Mouse (Mus musculus) thymus, postnatal 14 days (tissue): ENCODE results near the gene Trip10.

Experiments
- DNase-seq: peaks from one replicate; pipeline ENCODE4 v3.0.0; 2021

The Trip10 gene

DNA sequence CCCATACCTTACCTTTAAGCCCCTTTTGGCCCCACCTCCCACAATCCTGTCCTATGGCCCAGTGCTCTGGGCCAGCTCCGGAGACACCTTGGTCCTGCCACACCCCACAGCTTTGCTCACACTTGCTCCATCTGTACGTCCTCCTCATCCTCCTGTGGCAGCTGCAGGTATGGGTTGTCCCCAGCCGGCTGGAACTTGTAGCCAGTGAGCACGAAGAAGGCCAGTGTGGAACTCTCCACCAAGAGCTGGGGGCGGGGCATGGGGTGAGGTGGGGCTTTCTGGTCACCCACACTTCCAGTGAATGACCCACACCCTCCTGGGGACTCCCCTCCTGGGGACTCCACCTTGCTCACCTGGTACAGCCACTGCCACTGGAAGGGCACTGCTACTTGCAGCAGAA is 13.5 kb upstream of the Trip10 start:
- no peak for DNase-seq

GRCm38 (mm10) chr17:57237181-57237580 is 12.1 kb upstream of the Trip10 start:
- DNase-seq = no peak

DNA sequence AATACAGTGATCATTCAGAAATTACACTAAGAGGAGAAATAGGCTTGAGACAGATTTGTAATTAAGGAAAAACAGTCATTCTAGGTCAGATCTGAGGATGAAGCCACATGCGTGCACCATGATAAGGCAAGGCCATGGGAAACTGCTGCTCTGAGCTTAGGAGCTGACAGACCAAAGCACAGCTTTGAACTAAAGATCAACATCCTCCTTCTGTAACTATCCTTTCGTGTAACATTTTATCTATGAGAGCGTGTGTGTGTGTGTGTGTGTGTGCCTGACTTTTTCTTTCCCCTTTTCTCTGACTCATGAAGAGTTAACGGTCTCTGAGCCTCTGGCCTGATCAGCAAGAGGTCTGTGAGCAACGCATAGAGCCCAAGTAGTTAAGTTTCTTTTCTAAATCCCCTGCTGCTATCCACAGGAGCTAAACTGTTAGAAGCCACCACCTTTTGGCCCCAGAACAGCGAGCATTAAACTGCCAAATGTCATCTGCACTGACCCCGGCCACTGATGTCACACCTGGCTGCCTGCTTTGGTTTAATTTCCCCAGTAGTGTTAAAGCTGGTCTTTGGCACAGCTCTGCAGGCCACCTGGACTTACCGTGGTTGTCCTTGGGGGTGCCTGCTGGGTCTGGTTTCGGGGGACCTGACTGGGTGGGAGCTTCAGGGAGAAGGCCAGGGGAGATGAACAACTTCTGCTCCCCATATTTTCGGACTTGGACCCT is 5.4 kb upstream of the Trip10 start:
- no peak for DNase-seq

DNA sequence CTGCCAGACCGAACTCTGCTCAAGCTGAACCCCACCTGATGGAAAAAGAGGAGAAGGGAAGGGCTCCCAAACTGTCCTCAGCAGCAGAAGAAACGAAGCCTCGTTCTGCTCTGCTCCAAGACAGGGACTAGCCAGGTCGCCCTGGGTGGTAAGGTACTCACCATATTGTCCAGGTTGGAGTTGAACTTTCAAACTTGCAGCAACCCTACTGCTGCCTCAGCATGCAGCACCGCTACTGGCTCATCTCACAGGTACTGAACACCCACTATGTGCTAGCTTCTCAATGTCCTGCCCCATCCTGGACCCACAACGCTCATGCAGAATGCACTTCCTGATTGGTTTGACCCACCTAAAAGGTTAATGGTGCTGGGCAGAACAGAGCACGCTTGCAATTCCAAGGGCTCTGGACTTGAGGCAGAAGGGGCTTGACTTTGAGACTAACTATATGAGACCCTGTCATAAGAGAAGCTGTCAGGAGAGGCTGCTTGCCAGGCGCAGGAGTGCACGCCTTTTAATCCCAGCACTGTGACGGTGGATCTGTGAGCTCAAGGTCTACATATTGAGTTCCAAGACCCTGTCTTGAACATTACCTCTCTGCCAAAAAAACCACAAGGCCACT is 3.8 kb upstream of the Trip10 start:
- no peak for DNase-seq

- peak; percentile 38 for DNase-seq
Observed at GRCm38 (mm10) chr17:57246663-57247392, 2.4 kb upstream of the Trip10 start.

DNA sequence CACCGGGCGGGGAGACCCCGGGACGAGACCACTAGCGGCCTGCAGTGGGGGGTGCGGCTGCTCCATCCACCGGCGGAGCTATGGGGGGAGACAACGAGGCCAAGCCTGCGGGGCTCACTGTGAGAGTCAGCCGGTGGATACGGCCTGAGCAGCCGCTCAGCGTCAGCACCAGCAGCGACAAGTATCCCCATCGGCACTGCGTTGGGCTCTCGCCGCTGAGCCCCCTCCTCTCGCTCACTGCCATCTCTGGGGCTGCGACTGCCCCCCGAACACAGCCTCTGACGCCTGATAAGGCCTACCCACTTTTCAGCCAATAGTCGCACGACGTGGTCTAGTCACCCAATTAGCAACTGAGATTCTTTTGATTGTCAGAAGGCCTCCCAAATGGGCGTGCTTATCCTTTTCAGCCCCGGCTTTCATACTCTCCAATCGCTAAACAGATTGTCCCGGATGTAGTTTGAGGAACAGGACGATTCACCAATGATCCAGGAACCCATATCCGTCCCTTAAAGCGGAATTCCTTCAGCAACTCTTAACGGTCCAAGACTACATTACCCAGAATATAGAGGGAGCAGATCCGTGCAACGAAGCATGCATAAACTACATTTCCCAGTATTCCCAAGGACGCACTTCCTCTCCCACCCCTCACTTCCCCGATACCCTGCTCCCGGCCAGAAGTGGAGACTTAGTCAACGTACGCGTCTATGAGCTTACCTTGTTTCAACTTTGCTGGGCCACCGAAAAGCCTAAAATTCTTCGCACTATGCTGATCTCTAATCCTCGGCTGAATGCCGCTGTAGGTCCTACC is 1.7 kb upstream of the Trip10 start:
- peak; percentile 91 for DNase-seq

GRCm38 (mm10) chr17:57248201-57248699 is 1.0 kb upstream of the Trip10 start, which contains the start of gene Gpr108:
Gpr108 (minus strand) TSS chr17:57248446.
- peak; percentile 94 for DNase-seq

GRCm38 (mm10) chr17:57248771-57249170 is 484 bp upstream of the Trip10 start:
- peak; percentile 43 for DNase-seq

GRCm38 (mm10) chr17:57250461-57251160 is 1.4 kb downstream of the Trip10 start:
- DNase-seq = peak; percentile 37

GRCm38 (mm10) chr17:57251431-57251830 is 2.2 kb downstream of the Trip10 start:
- DNase-seq = no peak

DNA sequence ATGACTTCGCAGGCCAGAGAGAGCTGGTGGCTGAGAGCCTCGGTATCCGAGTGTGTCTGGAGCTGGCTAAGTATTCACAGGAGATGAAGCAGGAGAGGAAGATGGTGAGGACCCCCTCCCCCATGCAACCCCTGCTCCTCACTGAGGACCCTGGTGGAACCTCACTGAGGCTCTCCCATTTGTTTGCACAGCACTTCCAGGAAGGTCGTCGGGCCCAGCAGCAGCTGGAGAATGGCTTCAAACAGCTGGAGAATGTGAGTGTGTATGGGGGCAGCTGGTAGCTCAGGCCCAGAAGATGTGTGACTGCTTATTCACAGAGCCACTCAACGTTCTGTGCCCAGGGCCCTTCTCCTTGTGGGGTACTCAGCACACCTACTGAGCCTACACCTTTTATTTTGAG is 4.1 kb downstream of the Trip10 start:
- DNase-seq = no peak

DNA sequence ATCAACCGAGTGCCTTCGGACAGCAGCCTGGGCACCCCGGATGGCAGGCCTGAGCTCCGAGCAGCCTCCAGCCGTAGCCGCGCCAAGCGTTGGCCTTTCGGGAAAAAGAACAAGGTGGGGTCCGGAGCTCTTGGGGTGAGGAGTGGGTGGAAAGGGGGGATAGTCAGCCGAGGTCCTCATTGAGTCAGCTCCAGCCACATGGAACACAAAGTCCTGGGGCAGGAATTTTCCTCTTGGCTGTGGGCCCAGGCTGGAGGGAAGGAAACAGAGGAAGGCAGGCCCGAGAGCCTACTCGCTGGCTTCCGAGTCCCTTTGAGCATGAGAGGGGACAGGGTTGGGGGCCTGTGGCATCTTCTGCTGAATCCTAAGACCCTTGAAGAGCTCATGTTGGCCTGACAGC is 6.1 kb downstream of the Trip10 start:
- DNase-seq = no peak

DNA sequence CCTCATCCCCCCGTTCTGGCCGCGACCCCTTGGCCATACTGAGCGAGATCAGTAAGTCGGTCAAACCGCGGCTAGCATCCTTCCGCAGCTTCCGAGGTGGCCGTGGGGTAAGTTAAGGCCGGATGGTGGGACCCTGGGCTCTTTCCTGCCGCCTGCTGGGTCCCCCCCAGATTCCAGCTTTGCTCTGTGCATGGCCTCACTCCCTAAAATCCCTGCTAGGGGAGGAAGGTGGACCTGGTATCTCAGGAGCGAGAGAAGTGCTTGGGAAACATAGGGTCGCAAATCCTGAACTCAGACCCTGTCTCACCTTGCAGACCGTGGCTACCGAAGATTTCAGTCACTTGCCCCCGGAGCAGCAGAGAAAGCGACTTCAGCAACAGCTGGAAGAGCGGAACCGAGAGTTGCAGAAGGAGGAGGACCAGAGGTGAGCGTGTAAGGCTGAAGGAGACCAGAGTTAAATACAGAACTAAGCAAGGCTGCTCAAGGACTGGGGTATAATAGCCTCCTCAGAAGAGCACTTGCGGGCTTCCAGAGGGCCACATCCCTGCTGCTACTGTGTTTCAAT is 7.7 kb downstream of the Trip10 start:
- no peak for DNase-seq

- no peak for DNase-seq
Observed at GRCm38 (mm10) chr17:57258191-57258590, 8.9 kb downstream of the Trip10 start.

GRCm38 (mm10) chr17:57259742-57260141 is 10.5 kb downstream of the Trip10 start:
- no peak for DNase-seq

GRCm38 (mm10) chr17:57260351-57260750 is 11.1 kb downstream of the Trip10 start:
- no peak for DNase-seq

DNA sequence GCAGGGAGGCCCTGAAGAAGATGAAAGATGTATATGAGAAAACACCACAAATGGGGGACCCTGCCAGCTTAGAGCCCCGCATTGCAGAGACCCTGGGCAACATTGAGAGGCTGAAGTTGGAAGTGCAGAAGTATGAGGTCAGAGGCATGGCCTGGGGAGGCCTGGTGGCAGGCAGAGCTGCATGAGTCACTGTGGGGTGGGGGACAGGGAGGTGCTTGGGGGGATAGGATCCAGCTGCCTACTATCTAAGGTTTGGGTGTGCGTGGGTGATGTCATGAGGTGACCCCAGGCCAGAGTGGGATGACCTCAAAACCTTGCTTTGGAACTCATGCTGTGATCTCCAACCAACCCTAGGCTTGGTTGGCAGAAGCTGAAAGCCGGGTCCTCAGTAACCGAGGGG is 12.0 kb downstream of the Trip10 start:
- no peak for DNase-seq

GRCm38 (mm10) chr17:57261796-57262195 is 12.5 kb downstream of the Trip10 start:
- DNase-seq = no peak

DNA sequence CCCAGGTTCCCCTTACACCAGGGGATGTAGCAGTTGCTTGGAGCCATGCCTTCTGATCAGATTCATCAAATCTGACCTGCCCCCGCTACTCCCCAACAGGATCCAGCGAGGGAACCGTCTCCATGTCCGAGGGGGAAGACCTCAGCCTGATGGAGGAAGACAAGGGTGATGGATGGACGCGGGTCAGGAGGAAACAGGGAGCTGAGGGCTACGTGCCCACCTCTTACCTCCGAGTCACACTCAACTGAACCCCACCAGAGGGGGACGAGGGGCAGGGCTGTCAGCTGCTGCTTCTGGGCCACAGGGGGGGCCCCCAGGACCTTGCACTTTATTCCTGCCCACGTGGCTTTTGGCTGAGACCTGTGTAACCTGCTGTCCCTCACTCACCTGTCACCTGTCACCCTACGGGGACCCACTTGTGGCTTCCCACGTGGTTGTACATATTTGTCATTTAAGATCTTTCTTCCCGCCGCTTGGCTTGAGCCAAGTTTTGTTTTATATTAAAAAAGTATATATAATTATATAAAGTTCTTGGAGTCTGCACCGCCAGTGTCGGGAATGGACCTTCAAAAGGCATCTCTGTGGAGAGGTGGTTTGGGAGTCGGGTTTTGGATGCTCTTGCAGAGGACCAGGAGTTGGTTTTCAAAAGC is 13.8 kb downstream of the Trip10 start:
- DNase-seq = no peak

DNA sequence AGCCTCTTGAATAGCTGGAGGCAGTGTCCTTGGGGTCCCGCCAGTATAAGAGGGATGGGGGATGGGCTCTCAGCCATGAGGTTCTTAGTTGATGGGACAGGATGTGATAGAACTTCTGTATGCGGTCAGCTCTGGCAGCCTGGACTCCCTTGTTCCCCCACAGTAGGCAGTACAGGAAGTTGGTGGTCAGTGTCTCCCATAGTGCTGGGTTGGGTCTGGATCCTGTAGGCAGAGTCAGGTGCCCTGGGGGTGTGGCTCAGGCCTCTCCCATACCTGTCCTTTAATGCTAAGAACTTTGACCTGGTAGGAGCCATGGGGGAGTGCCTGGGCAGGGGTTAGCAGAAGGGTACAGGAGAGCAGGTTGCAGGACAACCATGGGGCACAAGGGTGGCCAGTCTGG is 14.9 kb downstream of the Trip10 start:
- DNase-seq = no peak
